Mouse (Mus musculus): Measurements from ENCODE around the gene Cdkn2aipnl.

DNA sequence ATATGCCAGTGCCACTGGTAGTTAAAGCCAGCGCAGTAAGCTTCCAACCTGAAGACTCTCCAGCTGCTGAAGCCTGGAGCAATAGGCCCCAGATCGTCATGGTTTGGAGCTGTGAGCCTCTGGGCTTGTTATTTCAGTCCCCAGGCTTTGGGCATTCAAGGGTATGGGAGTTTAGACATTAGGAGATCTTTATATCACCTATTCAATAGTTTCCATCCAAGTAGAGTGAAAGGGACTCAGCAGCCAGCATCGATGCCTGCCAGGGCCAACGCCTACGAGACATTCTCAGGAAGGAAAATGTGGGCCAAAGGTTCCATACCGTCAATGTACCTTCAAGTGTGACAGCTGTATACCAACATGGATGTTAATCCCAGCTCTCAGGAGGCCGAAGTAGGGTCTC, 5.2 kb upstream of the Cdkn2aipnl start:
- TF ChIP-seq POLR2A (IDR thresholded peaks at IDR 0.05; ENCODE audit: control insufficient read depth, extremely low read depth, insufficient read depth, low read length, poor library complexity) (no peak), CTCF (IDR thresholded peaks at IDR 0.05; ENCODE audit: borderline replicate concordance, control insufficient read depth, extremely low read depth, insufficient read depth, low read length, poor library complexity) (no peak)
